Mouse (Mus musculus): ENCODE measurements around the gene Mprip. TPM values are rescaled to one million over a fixed set of nuclear protein-coding genes. Genes with fewer than 3 reads are reported as not detected.
"Not testable (repeated sequence)": the region's sequence is repeated elsewhere in the genome, so short reads cannot be mapped to it uniquely, and the experiment has no call there.

Mprip gene
- polyA plus RNA-seq (2015; fragmentation: Nextera tagmentation; extraction: Ambion mirVana) = 77.4 and 92.9 TPM in 2 replicates

GRCm38 (mm10) chr11:59661005-59661404, at the start of gene Mprip:
TSS of gene Mprip (plus strand) at chr11:59661305.
- 53% methylated on average over 3 of the region's 3 CpGs for WGBS
- Histone ChIP-seq H3K36me3 (no peaks in the 10 kb centered on the region), H3K9ac (replicated peaks) (peak within 1 kb of the TSS; percentile 92), H3K4me1 (peaks cover 37% of the 10 kb centered on the region), H3K27me3 (no peaks in the 10 kb centered on the region), H3K27ac (replicated peaks) (peak within 1 kb of the TSS; percentile 90), H3K4me3 (peak within 1 kb of the TSS; percentile 84), H3K9me3 (no peaks in the 10 kb centered on the region), H3K4me2 (replicated peaks) (peak within 1 kb of the TSS; percentile 57)
- no peak for ATAC-seq (replicated peaks)

GRCm38 (mm10) chr11:59611646-59612045, 49.5 kb upstream of the Mprip start:
- H3K36me3 ChIP-seq = no peaks in the 10 kb centered on the region
- no peaks in the 10 kb centered on the region for H3K27me3 ChIP-seq
- no peaks in the 10 kb centered on the region for H3K4me1 ChIP-seq
- H3K9me3 ChIP-seq = no peaks in the 10 kb centered on the region
- no peak overlapping the region for H3K27ac ChIP-seq (replicated peaks)
- no peak overlapping the region for H3K4me3 ChIP-seq
- ATAC-seq (replicated peaks) = no peak
- no peak overlapping the region for H3K4me2 ChIP-seq (replicated peaks)
- 91% methylated on average over 5 of the region's 5 CpGs for WGBS
- no peak overlapping the region for H3K9ac ChIP-seq (replicated peaks)

GRCm38 (mm10) chr11:59614120-59614519, 47.0 kb upstream of the Mprip start:
- no peaks in the 10 kb centered on the region for H3K27me3 ChIP-seq
- no peak overlapping the region for H3K4me3 ChIP-seq
- ATAC-seq (replicated peaks) = no peak
- H3K36me3 ChIP-seq = no peaks in the 10 kb centered on the region
- no peak overlapping the region for H3K9ac ChIP-seq (replicated peaks)
- no peak overlapping the region for H3K27ac ChIP-seq (replicated peaks)
- whole genome bisulfite sequencing = 52% methylated on average over 4 of the region's 4 CpGs
- no peaks in the 10 kb centered on the region for H3K9me3 ChIP-seq
- H3K4me1 ChIP-seq = no peaks in the 10 kb centered on the region
- no peak overlapping the region for H3K4me2 ChIP-seq (replicated peaks)

- not testable (repeated sequence) for H3K9me3 ChIP-seq; H3K27ac ChIP-seq (replicated peaks); ATAC-seq (replicated peaks); H3K4me1 ChIP-seq; H3K9ac ChIP-seq (replicated peaks); H3K4me2 ChIP-seq (replicated peaks); H3K36me3 ChIP-seq; H3K27me3 ChIP-seq; H3K4me3 ChIP-seq
- 97% methylated on average over 2 of the region's 2 CpGs for WGBS
Observed at GRCm38 (mm10) chr11:59616986-59617385, 44.1 kb upstream of the Mprip start.

GRCm38 (mm10) chr11:59622214-59622613, 38.9 kb upstream of the Mprip start:
- H3K9me3 ChIP-seq = no peaks in the 10 kb centered on the region
- no peaks in the 10 kb centered on the region for H3K36me3 ChIP-seq
- 85% methylated on average over 3 of the region's 3 CpGs for WGBS
- no peak overlapping the region for H3K4me3 ChIP-seq
- ATAC-seq (replicated peaks) = no peak
- no peak overlapping the region for H3K9ac ChIP-seq (replicated peaks)
- H3K4me1 ChIP-seq = no peaks in the 10 kb centered on the region
- no peaks in the 10 kb centered on the region for H3K27me3 ChIP-seq
- no peak overlapping the region for H3K27ac ChIP-seq (replicated peaks)
- no peak overlapping the region for H3K4me2 ChIP-seq (replicated peaks)

- no peaks in the 10 kb centered on the region for H3K9me3 ChIP-seq
- H3K9ac ChIP-seq (replicated peaks) = no peak overlapping the region
- no peaks in the 10 kb centered on the region for H3K4me1 ChIP-seq
- 40% methylated on average over 6 of the region's 6 CpGs for WGBS
- no peak overlapping the region for H3K4me3 ChIP-seq
- ATAC-seq (replicated peaks) = peak; percentile 63; the same call in 1 of the 2 replicates
- no peak overlapping the region for H3K4me2 ChIP-seq (replicated peaks)
- H3K27ac ChIP-seq (replicated peaks) = no peak overlapping the region
- H3K27me3 ChIP-seq = no peaks in the 10 kb centered on the region
- H3K36me3 ChIP-seq = no peaks in the 10 kb centered on the region
Observed at GRCm38 (mm10) chr11:59624017-59624630, 37.0 kb upstream of the Mprip start.

- ATAC-seq (replicated peaks) = no peak
- 77% methylated on average over 7 of the region's 7 CpGs for WGBS
- Histone ChIP-seq H3K4me1 (no peaks in the 10 kb centered on the region), H3K4me2 (replicated peaks) (no peak overlapping the region), H3K36me3 (no peaks in the 10 kb centered on the region), H3K4me3 (no peak overlapping the region), H3K9me3 (no peaks in the 10 kb centered on the region), H3K9ac (replicated peaks) (no peak overlapping the region), H3K27ac (replicated peaks) (no peak overlapping the region), H3K27me3 (no peaks in the 10 kb centered on the region)
Observed at GRCm38 (mm10) chr11:59626192-59626591, 34.9 kb upstream of the Mprip start.

GRCm38 (mm10) chr11:59628177-59628576, 32.9 kb upstream of the Mprip start:
- 83% methylated on average over 5 of the region's 5 CpGs for WGBS
- no peak overlapping the region for H3K9ac ChIP-seq (replicated peaks)
- no peaks in the 10 kb centered on the region for H3K36me3 ChIP-seq
- H3K27ac ChIP-seq (replicated peaks) = no peak overlapping the region
- no peaks in the 10 kb centered on the region for H3K4me1 ChIP-seq
- no peak for ATAC-seq (replicated peaks)
- H3K4me2 ChIP-seq (replicated peaks) = no peak overlapping the region
- no peaks in the 10 kb centered on the region for H3K27me3 ChIP-seq
- H3K4me3 ChIP-seq = no peak overlapping the region
- no peaks in the 10 kb centered on the region for H3K9me3 ChIP-seq

GRCm38 (mm10) chr11:59629871-59630270, 31.2 kb upstream of the Mprip start:
- H3K36me3 ChIP-seq = no peaks in the 10 kb centered on the region
- H3K27me3 ChIP-seq = no peaks in the 10 kb centered on the region
- no peak for ATAC-seq (replicated peaks)
- no peak overlapping the region for H3K4me2 ChIP-seq (replicated peaks)
- WGBS = 65% methylated on average over 5 of the region's 5 CpGs
- no peak overlapping the region for H3K9ac ChIP-seq (replicated peaks)
- H3K4me3 ChIP-seq = no peak overlapping the region
- H3K4me1 ChIP-seq = no peaks in the 10 kb centered on the region
- no peaks in the 10 kb centered on the region for H3K9me3 ChIP-seq
- H3K27ac ChIP-seq (replicated peaks) = no peak overlapping the region

GRCm38 (mm10) chr11:59631980-59632379, 29.1 kb upstream of the Mprip start:
- Histone ChIP-seq H3K27me3 (no peaks in the 10 kb centered on the region), H3K4me2 (replicated peaks) (no peak overlapping the region), H3K9ac (replicated peaks) (no peak overlapping the region), H3K27ac (replicated peaks) (no peak overlapping the region), H3K36me3 (no peaks in the 10 kb centered on the region), H3K4me3 (no peak overlapping the region), H3K4me1 (no peaks in the 10 kb centered on the region), H3K9me3 (no peaks in the 10 kb centered on the region)
- 85% methylated on average over 4 of the region's 4 CpGs for WGBS
- no peak for ATAC-seq (replicated peaks)

GRCm38 (mm10) chr11:59633037-59633436, 28.1 kb upstream of the Mprip start:
- H3K9me3 ChIP-seq = no peaks in the 10 kb centered on the region
- H3K36me3 ChIP-seq = no peaks in the 10 kb centered on the region
- H3K9ac ChIP-seq (replicated peaks) = no peak overlapping the region
- 22% methylated on average over 5 of the region's 5 CpGs for WGBS
- ATAC-seq (replicated peaks) = no peak
- H3K27me3 ChIP-seq = no peaks in the 10 kb centered on the region
- no peaks in the 10 kb centered on the region for H3K4me1 ChIP-seq
- no peak overlapping the region for H3K4me3 ChIP-seq
- no peak overlapping the region for H3K27ac ChIP-seq (replicated peaks)
- H3K4me2 ChIP-seq (replicated peaks) = no peak overlapping the region

GRCm38 (mm10) chr11:59634001-59634660, 27.0 kb upstream of the Mprip start:
- no peaks in the 10 kb centered on the region for H3K36me3 ChIP-seq
- no peaks in the 10 kb centered on the region for H3K9me3 ChIP-seq
- no peak overlapping the region for H3K9ac ChIP-seq (replicated peaks)
- no peak overlapping the region for H3K4me2 ChIP-seq (replicated peaks)
- WGBS = 85% methylated on average over 7 of the region's 7 CpGs
- H3K27me3 ChIP-seq = no peaks in the 10 kb centered on the region
- H3K4me1 ChIP-seq = no peaks in the 10 kb centered on the region
- no peak overlapping the region for H3K4me3 ChIP-seq
- H3K27ac ChIP-seq (replicated peaks) = no peak overlapping the region
- no peak for ATAC-seq (replicated peaks)

All from forebrain, embryonic 15.5 days (tissue).